Mouse (Mus musculus) hindbrain, embryonic 13.5 days (tissue): ENCODE results near the gene Kbtbd2. TPM values are rescaled to one million over a fixed set of nuclear protein-coding genes. Genes with fewer than 3 reads are reported as not detected.

Source experiments
- ATAC-seq: fragments of 200-750 bp; cut with Nextera tagmentation; 2 replicates; pipeline ENCODE4 v1.8.0; 2017; ENCODE audit warnings: moderate TSS enrichment; ENCODE audit not compliant: low FRiP score
- H3K27ac ChIP-seq: fragments of 300-500 bp; sonication (generic); 2 replicates; pipeline ENCODE4 v1.5.1; 2015; ENCODE audit warnings: inconsistent platforms, mild to moderate bottlenecking, moderate library complexity
- H3K27me3 ChIP-seq: fragments of 300-500 bp; sonication (generic); 2 replicates; pipeline ENCODE4 v1.6.1; 2015; ENCODE audit warnings: mild to moderate bottlenecking, inconsistent platforms
- H3K36me3 ChIP-seq: fragments of 300-500 bp; sonication (generic); 2 replicates; pipeline ENCODE4 v1.6.1; 2015; ENCODE audit warnings: mild to moderate bottlenecking, inconsistent platforms
- H3K4me1 ChIP-seq: fragments of 300-500 bp; sonication (generic); replicated peaks from 2 replicates; pipeline ENCODE4 v1.6.1; 2015; ENCODE audit warnings: inconsistent platforms
- H3K4me2 ChIP-seq: fragments of 300-500 bp; sonication (generic); 2 replicates; pipeline ENCODE4 v1.6.1; 2015; ENCODE audit warnings: inconsistent platforms, mild to moderate bottlenecking, moderate library complexity
- H3K4me3 ChIP-seq: fragments of 300-500 bp; sonication (generic); 2 replicates; pipeline ENCODE4 v1.5.1; 2015; ENCODE audit warnings: mild to moderate bottlenecking, inconsistent platforms
- H3K9ac ChIP-seq: fragments of 300-500 bp; sonication (generic); 2 replicates; pipeline ENCODE4 v1.6.1; 2015; ENCODE audit warnings: mild to moderate bottlenecking, inconsistent platforms
- H3K9me3 ChIP-seq: fragments of 300-500 bp; sonication (generic); 2 replicates; pipeline ENCODE4 v1.6.1; 2016; ENCODE audit warnings: inconsistent platforms
- WGBS: fragments of 180-500 bp; shearing (Covaris S2); methylation state at CpG from one replicate; pipeline ENCODE4 v1.1.7; 2015; 5-methylcytosine and 5-hydroxymethylcytosine counted together
- polyA plus RNA-seq: library from polyadenylated mRNA; unstranded; fragments of >200 nt; fragmentation: Nextera tagmentation; extraction: Ambion mirVana; gene quantifications from 2 replicates; pipeline ENCODE4 v1.2.1, GENCODE M21; 2015

Kbtbd2 gene
- polyA plus RNA-seq, result 28.1 and 33.0 TPM in 2 replicates

DNA sequence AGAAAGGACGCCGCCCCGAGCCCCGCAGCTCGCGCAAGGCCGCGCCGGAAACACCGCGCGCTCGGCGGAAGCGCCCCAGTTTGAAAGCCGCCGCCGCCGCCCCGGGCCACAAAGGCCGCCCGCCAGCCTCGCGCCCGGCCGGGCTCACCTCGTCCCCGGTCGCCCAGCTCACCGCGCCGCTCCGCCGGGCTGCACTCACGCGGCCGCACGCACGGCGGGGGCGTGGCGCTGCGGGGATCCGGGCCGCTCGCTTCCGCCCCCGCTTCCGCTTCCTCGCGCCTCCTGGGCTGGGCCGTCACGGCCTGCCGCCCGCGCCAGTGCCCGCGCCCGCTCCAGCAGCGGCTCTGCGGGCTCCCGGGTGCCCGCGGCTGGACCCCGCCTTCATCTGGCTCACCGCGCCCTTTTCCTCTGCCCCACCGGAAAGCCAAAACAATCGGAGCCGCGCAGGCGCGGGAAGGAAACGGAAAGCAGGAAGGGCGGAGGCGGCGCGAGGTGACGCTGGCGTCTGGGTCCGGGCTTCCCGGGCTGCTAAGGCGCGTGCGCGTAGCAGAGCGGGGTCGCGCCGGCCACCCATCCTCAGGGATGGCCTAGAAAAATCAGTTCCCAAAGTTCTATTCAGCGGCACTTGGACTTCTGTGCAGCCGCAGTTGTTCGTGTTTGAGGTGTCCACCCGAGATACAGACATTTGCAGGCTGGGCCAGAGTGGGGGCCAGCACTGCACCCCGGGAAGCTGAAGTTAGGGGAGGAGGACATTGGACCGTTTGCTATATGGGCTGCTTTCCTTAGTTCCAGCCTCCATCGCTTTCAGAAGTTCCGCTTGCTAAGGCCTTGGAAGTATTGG lies at the start of gene Kbtbd2:
Kbtbd2 (minus strand) TSS at position 503 of the 841 bp plus-strand sequence.
- ATAC-seq, result peak; percentile 95

DNA sequence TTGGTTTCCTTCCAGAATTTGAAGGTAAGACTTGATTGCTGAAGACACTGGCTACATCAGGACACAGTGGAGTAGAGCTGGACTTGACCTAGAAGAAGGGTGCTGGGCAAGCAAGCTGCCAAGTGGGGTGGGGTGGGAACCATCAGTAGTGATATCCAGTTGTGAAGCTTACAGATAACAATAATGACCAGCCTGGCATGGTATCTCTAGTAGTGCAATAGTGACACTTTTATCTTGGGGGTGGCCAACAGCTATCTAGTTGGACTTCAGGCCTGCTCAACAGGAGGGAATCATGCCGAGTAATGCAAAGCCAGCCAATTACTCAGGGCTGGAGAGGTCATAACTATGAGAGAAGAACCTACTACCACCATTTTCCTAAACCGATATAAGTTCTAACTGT lies 46.8 kb upstream of the Kbtbd2 start:
- Histone ChIP-seq H3K4me3 (no peak overlapping the region), H3K27me3 (no peaks in the 10 kb centered on the region), H3K36me3 (no peaks in the 10 kb centered on the region), H3K9me3 (no peaks in the 10 kb centered on the region), H3K9ac (no peak overlapping the region), H3K4me1 (no peaks in the 10 kb centered on the region), H3K4me2 (no peak overlapping the region), H3K27ac (no peak overlapping the region)
- ATAC-seq, result no peak
- WGBS, result 98% methylated on average over 2 of the region's 2 CpGs

More for the DNA sequence above, at the start of gene Kbtbd2:
- under 1% methylated on average over 96 of the region's 98 CpGs for WGBS
- Histone ChIP-seq H3K36me3 (no peaks in the 10 kb centered on the region), H3K4me2 (peak within 1 kb of the TSS; percentile 82), H3K4me1 (peaks cover 35% of the 10 kb centered on the region), H3K4me3 (peak within 1 kb of the TSS; percentile 82), H3K9me3 (no peaks in the 10 kb centered on the region), H3K27ac (peak within 1 kb of the TSS; percentile 99), H3K27me3 (no peaks in the 10 kb centered on the region), H3K9ac (peak within 1 kb of the TSS; percentile 91)

DNA sequence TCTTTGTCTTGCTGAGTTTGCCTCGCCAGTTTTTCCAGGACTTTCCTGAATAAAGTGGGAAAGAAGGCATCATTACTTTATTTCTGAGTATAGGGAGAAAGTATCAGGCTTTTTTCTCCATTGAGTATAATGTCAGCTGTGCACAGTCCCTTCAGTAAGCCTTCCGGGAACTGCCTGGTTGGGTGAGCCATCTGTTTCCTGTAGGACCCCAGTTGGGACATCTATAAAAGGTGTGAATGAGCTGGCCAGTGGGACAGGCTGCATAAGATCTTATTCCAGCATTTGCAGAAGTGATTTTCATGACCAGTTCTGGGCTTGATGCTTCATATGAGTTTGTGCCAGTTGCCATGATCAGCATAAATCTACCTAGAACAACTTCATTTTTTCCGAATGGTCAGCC lies 45.6 kb upstream of the Kbtbd2 start:
- Histone ChIP-seq H3K9ac (no peak overlapping the region), H3K36me3 (no peaks in the 10 kb centered on the region), H3K4me2 (no peak overlapping the region), H3K4me1 (no peaks in the 10 kb centered on the region), H3K9me3 (no peaks in the 10 kb centered on the region), H3K27ac (no peak overlapping the region), H3K4me3 (no peak overlapping the region), H3K27me3 (no peaks in the 10 kb centered on the region)
- ATAC-seq, result no peak
- 84% methylated on average over 3 of the region's 3 CpGs for WGBS

DNA sequence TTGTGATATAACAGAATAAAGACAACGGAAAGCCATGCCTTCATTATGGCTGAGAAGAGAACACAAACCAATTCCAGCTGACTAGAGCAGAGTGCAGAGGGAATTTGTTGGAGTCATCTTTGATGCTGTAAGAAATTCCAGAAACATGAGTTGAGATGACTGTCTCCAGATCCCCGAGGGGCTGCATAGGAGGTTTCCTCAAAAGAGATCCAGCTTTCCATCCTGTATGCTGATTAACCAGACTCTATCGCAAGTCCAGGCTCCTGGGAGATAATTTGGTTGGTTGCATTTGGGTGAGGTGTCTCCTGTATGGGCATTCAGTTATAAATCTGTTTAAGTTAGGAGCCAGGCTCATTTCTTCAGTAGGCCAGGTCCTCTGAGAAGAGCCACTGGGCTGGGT lies 40.0 kb upstream of the Kbtbd2 start:
- ATAC-seq, result no peak
- Histone ChIP-seq H3K4me1 (no peaks in the 10 kb centered on the region; the same call in 1 of the 2 replicates), H3K27me3 (no peaks in the 10 kb centered on the region), H3K9me3 (no peaks in the 10 kb centered on the region), H3K4me3 (no peak overlapping the region), H3K4me2 (no peak overlapping the region), H3K27ac (no peak overlapping the region), H3K9ac (no peak overlapping the region), H3K36me3 (no peaks in the 10 kb centered on the region)
- WGBS, result 95% methylated on average over 3 of the region's 3 CpGs

DNA sequence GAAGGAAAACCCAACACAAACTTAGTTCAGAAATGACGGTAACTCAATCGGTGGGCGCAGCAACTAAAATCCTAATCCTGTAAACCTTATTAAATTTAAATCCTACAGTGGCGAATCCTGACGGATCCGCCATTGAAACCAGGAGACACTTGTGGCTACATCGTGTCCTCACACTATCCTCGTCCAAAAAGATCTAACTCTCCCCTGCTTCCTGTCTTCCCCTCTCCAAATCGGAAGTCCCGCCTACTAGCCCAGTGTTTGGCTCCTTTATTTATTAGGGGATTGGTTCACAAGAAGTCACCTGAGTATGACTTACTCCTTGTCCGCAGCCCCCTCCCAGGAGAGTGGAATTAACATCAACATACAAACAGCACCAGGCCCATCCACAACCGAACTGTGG lies 39.6 kb upstream of the Kbtbd2 start:
- Histone ChIP-seq H3K4me2 (no peak overlapping the region), H3K27me3 (no peaks in the 10 kb centered on the region), H3K27ac (no peak overlapping the region), H3K9ac (no peak overlapping the region), H3K4me3 (no peak overlapping the region), H3K36me3 (no peaks in the 10 kb centered on the region), H3K4me1 (peaks cover 4% of the 10 kb centered on the region; the same call in 1 of the 2 replicates), H3K9me3 (no peaks in the 10 kb centered on the region)
- ATAC-seq, result no peak
- WGBS, result 96% methylated on average over 12 of the region's 12 CpGs

DNA sequence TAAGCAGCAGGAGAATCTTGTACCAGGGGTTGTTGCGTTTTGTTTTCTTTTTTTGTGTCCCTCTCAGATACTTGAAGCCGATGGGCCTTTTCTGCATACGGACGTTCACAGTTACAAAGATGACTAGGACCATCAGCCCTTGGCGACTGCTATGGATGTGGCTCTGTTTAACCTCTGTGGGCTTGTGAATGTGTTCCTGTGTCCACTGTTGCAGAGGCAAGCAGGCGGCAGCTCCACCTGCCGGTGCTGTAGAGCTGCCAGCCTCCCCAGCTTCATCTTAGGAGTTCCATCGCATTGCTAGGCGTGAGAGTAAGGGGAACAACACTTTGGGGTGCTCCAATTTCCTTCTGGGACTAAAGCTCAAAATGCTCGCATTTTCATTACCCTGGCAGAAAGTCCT lies 37.9 kb upstream of the Kbtbd2 start:
- no peaks in the 10 kb centered on the region for H3K27me3 ChIP-seq
- peaks cover 6% of the 10 kb centered on the region; the same call in 1 of the 2 replicates for H3K4me1 ChIP-seq
- no peak overlapping the region for H3K4me3 ChIP-seq
- no peak overlapping the region for H3K9ac ChIP-seq
- no peaks in the 10 kb centered on the region for H3K36me3 ChIP-seq
- no peak for ATAC-seq
- H3K4me2 ChIP-seq, result no peak overlapping the region
- H3K27ac ChIP-seq, result no peak overlapping the region
- no peaks in the 10 kb centered on the region for H3K9me3 ChIP-seq
- 92% methylated on average over 10 of the region's 10 CpGs for WGBS

DNA sequence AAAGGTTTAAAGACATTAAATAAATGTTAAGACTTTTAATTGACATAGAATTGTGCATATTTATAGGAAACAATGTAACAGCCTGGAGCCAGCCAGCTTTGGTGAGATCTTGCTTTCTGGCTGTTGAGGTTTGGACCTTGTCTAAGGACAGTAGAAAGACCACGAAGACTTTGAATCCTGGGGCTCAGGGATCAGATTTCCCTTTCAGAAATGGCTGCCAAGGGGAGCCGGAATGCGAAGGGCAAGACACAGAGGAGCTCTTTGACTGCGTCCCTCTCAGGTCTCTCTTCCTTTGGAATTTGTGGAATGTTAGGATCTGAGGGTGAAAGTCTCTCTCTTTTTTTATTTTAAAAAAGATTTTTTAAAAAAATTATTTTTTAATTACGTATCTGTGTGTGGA lies 37.2 kb upstream of the Kbtbd2 start:
- peaks cover 6% of the 10 kb centered on the region; the same call in 1 of the 2 replicates for H3K4me1 ChIP-seq
- ATAC-seq, result no peak
- H3K36me3 ChIP-seq, result no peaks in the 10 kb centered on the region
- no peaks in the 10 kb centered on the region for H3K27me3 ChIP-seq
- H3K27ac ChIP-seq, result no peak overlapping the region
- H3K9ac ChIP-seq, result no peak overlapping the region
- H3K4me3 ChIP-seq, result no peak overlapping the region
- no peak overlapping the region for H3K4me2 ChIP-seq
- WGBS, result 65% methylated on average over 5 of the region's 5 CpGs
- H3K9me3 ChIP-seq, result no peaks in the 10 kb centered on the region

DNA sequence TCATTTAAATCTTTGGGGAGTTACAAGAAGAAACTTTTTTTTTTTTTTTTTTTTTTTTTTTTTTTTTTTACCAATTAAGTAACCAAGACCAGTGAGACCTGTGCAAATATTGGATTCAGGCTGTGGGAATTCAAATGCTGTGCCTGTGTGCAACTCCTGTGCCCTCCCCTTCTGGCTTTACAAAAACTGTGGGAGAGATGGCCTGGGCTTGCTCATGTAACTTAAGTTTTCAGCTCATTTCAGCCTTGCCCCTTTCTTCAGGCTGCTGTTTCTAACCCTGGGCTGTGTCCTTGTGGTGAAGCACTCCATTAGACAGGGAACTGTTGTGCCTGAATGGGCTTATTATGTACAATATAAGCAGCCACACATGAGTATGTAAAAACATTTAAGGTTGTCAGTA lies 35.2 kb upstream of the Kbtbd2 start:
- Histone ChIP-seq H3K4me1 (peaks cover 6% of the 10 kb centered on the region; the same call in 1 of the 2 replicates), H3K36me3 (no peaks in the 10 kb centered on the region), H3K27me3 (no peaks in the 10 kb centered on the region; the same call in 1 of the 2 replicates), H3K9ac (no peak overlapping the region), H3K4me2 (peak overlapping the region; percentile 89), H3K9me3 (no peaks in the 10 kb centered on the region), H3K4me3 (peak overlapping the region; percentile 62; the same call in 1 of the 2 replicates), H3K27ac (no peak overlapping the region)
- no peak for ATAC-seq

DNA sequence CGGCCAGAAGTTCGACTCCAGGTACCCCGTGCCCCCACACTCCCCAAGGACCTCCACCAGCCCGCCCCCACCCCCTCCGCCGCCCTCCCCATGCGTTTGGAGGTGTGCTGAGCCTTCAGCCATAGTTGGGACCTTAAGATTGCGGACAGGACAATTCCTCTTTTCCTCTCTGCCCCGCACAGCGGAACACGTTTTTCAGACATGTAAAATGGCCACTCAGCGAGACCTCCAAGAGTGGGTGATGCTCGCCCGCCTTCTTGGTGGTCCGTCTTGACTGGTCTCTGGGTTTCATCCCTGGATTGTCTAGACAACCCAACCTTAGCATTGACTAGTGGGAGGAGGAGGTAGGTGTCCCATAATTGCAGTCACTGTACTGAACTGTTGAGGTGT lies 34.8 kb upstream of the Kbtbd2 start:
- H3K4me2 ChIP-seq, result peak overlapping the region; percentile 89
- H3K27me3 ChIP-seq, result no peaks in the 10 kb centered on the region; the same call in 1 of the 2 replicates
- peaks cover 6% of the 10 kb centered on the region; the same call in 1 of the 2 replicates for H3K4me1 ChIP-seq
- H3K27ac ChIP-seq, result 0 out of 2 replicates have a peak overlapping the region, but pooled peaks have one; percentile 20
- H3K4me3 ChIP-seq, result peak overlapping the region; percentile 62
- no peaks in the 10 kb centered on the region for H3K36me3 ChIP-seq
- H3K9ac ChIP-seq, result peak overlapping the region; percentile 79
- 2% methylated on average over 15 of the region's 15 CpGs for WGBS
- peak; percentile 54 for ATAC-seq
- no peaks in the 10 kb centered on the region for H3K9me3 ChIP-seq

DNA sequence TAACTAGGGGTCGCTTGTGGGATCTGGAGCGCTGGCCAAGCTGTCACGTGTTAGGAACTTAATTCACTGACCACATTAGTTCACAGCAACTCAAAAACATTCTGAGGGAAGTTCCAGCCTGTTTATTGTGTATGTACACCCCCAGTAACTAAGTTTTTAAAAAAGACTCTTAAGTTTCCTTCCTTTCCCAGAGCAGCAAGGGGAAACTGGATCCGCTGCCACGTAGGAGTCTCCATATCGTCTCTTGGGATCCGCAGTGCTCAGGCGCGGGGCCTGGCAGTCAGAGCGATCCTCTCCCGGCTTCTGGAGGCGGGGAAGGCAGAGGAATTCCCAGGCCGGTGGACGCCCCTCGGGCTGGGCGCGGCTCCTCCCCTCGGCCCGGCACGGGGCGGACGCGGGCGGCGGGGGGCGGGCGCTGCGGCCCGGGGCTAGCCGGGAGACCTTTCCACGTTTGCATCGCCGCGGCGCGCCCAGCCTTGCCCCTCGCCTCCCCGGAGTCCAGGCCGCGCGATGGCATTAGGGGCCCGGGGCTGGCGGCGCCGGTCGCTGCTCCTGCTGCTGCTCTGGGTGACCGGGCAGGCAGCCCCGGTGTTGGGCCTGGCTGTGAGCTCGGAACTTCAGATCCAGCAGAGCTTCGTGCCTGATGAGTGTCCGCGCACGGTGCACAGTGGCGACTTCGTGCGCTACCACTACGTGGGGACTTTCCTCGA lies 34.2 kb upstream of the Kbtbd2 start, which contains the start of gene Fkbp9:
Fkbp9 (plus strand) TSS at position 363 of the 710 bp plus-strand sequence.
- 0 out of 2 replicates have a peak within 1 kb of the TSS, but pooled peaks have one; percentile 20 for H3K27ac ChIP-seq

DNA sequence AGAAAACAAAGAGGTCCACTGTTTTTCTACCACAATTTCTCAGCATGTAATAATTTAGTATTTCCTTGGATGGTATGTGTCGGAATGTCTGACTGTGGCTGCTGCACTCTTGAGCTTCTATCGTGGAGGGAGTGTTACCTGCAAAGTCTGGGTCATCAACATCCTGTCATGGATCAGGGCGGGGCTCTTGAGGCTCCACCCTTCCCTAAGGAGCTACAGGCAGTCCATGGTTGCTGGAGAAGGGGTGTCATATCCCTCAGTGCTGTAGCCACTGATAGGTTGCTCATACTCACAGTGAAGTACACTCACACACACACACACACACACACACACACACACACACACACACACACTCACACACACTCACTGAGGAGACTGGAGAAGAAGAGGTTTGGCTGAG lies 28.0 kb upstream of the Kbtbd2 start:
- no peaks in the 10 kb centered on the region for H3K36me3 ChIP-seq
- no peaks in the 10 kb centered on the region for H3K9me3 ChIP-seq
- H3K4me2 ChIP-seq, result no peak overlapping the region
- no peak for ATAC-seq
- no peak overlapping the region for H3K4me3 ChIP-seq
- no peak overlapping the region for H3K27ac ChIP-seq
- no peaks in the 10 kb centered on the region; the same call in 1 of the 2 replicates for H3K27me3 ChIP-seq
- no peak overlapping the region for H3K9ac ChIP-seq
- WGBS, result 67% methylated on average over 3 of the region's 3 CpGs
- H3K4me1 ChIP-seq, result no peaks in the 10 kb centered on the region

More for the DNA sequence above, 34.2 kb upstream of the Kbtbd2 start, which contains the start of gene Fkbp9:
- H3K27me3 ChIP-seq, result no peaks in the 10 kb centered on the region; the same call in 1 of the 2 replicates
- H3K4me2 ChIP-seq, result peak within 1 kb of the TSS; percentile 89
- peaks cover 6% of the 10 kb centered on the region; the same call in 1 of the 2 replicates for H3K4me1 ChIP-seq
- H3K9ac ChIP-seq, result peak within 1 kb of the TSS; percentile 79
- no peaks in the 10 kb centered on the region for H3K9me3 ChIP-seq
- H3K4me3 ChIP-seq, result peak within 1 kb of the TSS; percentile 62
- under 1% methylated on average over 58 of the region's 58 CpGs for whole genome bisulfite sequencing
- H3K36me3 ChIP-seq, result no peaks in the 10 kb centered on the region
- peak; percentile 93 for ATAC-seq

DNA sequence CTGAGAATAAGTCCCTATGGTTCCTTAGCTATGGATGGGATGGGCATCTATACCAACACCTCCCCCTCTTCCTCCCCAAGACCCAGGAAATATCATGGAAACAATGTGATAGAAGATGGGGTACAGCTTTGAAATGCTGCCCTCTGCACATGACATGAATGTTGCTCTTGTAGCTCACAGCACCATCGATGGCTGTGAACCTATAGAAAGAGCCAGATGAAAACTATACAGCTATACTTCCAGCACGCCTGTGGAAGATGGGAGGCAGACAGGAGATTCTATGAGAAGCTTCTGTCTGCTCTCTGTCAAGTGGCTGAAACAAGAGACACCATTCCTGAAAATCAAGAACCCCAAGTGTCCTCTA lies 21.5 kb upstream of the Kbtbd2 start:
- H3K36me3 ChIP-seq, result no peaks in the 10 kb centered on the region
- H3K9me3 ChIP-seq, result no peaks in the 10 kb centered on the region
- no peak overlapping the region for H3K9ac ChIP-seq
- no peaks in the 10 kb centered on the region for H3K4me1 ChIP-seq
- 90% methylated on average over 2 of the region's 2 CpGs for WGBS
- ATAC-seq, result no peak
- no peak overlapping the region for H3K4me3 ChIP-seq
- H3K4me2 ChIP-seq, result no peak overlapping the region
- H3K27me3 ChIP-seq, result no peaks in the 10 kb centered on the region
- no peak overlapping the region for H3K27ac ChIP-seq
